Mouse (Mus musculus): ENCODE measurements around the gene Zfp59. TPM values are rescaled to one million over a fixed set of nuclear protein-coding genes. Genes with fewer than 3 reads are reported as not detected.
"Not testable (repeated sequence)": the region's sequence is repeated elsewhere in the genome, so short reads cannot be mapped to it uniquely, and the experiment has no call there.

The Zfp59 gene
- total RNA-seq (2021), result 1 to 10 TPM; 2.6 to 3.6 TPM

DNA sequence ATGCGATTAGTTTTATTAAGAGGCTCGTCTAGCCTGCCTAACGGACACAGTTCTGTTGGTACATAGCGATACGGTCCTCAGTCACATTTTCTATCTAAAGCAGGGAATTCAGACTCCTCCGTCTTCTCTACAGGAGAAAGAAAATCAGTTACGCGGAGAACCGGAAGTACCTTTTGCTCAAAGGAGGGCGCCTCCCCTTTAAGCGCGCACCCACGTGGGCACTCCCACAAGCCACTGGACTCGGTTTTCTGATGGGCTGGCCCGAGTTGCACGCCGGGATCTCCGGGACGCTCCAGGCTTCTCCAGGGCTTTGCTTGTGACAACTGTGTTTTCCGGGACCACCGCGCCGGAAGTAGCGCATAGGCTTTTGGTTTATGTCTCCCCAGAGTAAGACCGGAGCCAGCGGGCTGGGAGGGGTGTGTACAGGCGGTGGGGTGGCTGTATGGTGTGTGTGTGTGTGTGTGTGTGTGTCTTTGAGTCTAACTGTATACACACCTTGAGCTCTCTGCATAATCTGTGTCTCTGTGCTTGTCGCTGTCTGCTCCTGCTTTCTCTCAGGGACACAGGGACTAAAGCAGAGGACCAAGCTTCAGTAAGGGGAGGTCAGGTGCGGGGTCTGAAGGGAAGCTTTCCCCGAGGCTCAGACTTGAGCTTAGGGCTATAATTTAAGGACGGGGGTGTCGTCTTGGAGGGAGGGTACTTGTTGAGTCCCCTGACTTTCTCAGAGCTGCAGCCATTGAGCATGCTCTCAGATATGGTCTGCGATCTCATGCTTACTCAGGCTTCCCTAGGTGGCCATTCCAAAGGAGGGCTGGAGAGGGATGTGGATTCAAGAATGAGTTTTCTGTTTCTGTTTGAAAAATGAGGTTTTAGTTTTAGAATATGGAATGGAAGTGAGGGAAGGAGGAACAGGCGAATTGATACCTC, at the start of gene Zfp59:
Gene Zfp59, plus strand, starts transcription at position 285 of the 927 bp plus-strand sequence.
- intact Hi-C loops (cut with DNase I), result no loop called here
- peak; percentile 90 to 94 for DNase-seq

DNA sequence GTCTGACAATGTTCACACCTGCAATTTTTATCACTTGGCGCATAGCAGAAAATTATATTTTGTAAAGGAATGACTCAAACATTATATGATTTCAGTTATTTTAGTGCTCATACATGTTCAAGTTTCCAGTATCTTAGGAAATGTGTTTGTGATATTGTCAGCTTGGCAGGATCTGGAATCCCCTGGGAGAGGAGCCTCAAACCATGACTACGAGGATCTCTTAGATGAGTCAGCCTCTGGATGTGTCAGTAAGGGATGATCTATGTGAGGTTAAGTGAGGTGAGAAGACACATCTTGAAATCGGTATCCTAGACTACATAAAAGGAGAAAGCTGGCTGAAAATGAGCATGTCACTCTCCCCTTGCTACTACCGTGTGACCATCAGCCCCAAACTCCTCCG, 49.1 kb upstream of the Zfp59 start:
- no peak for DNase-seq
- intact Hi-C loops (cut with DNase I), result no loop called here

DNA sequence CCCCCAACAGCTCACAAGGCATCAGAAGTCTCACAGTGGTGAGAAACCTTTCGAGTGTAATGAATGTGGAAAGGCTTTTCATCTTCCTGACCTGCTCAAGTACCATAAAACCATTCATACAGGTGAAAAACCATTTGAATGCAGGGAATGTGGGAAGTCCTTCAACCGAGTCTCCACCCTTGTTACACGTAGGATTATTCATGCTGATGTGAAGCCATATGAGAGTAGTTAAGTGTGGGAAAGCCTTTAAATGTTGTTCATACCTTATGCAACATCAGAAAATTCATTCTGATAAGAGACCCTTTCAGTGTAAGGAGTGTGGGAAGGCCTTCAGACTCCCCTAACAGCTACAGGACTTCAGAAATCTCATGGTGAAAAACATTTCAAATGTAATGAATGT, 44.5 kb upstream of the Zfp59 start:
- DNase-seq; intact Hi-C loops (cut with DNase I): not testable (repeated sequence)

DNA sequence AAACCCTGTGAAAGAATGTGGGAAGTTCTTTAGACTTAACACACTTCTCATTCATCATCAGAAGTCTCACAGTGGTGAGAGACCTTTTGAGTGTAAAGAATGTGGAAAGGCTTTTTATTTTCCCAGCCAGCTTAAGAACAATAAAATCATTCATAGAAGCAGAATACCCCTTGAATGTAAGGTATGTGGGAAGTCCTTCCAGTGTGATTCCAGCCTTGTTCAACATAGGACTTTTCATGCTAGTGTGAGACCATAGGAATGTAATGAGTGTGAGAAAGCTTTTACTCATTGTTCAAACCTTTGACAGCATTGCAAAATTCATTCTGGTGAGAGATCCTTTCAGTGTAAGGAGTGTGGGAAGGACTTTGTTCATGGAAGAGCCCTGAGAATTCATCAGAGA, 43.8 kb upstream of the Zfp59 start:
- intact Hi-C loops (cut with DNase I), result no loop called here
- no peak for DNase-seq

DNA sequence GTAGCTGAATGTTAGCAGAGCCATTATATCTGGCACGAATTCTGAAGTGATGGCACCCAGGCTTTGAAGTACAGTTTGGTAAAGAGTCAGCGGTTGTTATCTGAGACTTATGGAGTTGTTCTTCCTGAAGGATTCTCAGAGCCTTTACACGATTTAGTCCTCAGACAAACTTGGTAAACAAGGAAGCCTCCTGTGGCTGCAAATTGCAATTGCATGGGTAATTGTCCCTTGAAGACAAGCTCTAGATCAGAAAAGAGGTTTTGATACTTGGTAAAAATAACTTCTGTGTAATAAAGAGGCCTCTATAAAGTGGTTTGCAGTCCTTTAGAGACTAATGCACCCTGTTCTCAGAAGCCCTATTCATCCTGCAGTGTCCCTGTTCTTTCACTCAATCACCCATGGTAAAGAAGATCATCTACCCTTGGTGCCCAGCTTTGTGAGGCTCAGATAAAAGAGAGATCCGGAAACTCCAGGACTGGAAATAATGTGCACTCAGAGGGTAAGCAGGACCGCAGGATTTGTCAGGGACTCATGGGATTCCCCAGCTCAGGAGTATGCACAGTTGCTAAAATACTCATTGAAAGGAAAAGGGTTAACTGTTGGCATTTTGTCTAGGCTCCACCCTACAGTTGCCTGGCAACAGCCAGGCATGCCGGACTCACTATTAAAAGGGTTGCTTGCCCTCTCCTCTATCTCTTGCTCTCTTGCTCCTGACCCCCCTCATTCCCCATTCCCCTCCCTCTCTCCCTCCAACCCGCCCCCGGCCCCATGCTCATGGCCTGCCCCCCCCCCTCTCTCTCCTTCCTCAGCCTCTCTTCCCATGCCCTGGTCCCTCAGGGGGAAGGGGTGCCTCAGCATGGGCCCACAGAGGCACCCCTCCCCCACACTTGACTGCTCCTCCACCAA, 40.2 kb upstream of the Zfp59 start:
- no peak for DNase-seq
- intact Hi-C loops (cut with DNase I), result no loop called here

DNA sequence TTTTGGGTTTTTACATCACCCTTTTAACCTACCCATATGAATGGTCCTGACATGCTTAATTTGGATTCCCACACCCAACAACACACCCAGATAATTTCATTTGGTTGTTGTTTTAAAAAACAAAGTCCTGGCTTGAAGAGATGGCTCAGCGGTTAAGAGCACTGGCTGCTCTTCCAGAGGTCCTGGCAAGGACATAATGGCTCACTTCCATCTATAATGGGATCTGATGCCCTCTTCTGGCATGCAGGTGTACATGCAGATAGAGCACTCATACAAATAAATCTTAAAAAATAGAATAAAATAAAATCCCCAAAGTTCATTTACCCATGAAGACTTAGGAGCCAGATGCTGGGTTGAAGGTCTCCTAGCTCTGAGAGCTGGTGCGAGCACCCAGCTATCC, 37.3 kb upstream of the Zfp59 start:
- DNase-seq, result peak; percentile 4
- intact Hi-C loops (cut with DNase I), result no loop called here

DNA sequence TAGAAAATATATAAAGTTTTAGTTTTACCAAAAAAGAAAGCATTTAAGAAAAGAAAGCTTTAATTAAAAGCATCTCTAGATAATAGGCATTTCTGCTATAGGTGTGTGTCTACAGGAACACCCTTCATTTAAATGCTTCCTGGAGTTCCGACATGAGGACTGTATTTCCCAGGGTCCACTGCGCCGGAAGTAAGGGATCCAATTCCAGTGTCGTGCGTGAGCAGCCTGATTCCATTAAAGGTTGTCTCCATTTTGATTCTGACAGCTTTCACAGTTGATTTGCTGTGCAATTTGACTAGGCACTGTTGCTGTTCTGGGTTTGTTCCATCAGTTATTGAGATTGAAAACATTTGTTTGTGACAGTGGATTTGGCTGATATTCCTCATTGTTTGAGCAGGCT, 35.4 kb upstream of the Zfp59 start:
- intact Hi-C loops (cut with DNase I), result no loop called here
- no peak for DNase-seq

DNA sequence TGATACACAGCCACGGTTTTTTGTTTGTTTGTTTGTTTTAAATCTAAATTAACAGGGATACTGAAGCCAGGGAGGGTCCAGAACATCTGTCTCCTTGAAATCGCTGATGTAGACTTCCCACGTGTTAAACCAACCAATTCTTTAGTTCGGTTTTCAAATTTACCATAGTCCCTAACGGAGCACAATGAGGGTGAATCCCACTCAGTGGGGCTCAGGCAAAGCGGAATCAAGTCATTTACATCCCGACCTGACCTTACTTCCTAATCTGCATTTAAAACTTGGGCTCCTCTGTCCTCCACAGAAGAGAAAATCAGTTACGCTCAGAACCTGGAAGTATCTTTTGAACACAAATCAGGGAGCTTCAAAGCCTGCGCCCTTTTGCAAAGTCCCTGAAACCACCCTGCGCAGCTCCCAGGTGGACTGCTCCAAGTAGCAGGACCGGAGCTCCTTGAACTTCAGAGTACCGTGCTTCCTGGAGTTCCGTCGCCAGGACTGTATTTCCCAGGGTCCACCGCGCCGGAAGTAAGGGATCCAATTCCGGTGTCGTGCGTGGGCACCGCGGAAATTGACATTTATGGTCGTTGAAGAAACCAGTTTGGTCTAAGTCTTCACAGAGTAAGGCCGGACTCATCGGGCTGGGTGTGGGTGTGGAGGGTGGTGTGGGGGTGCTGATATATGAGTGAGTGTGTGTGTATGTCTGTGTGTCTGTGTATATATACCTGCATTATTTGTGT, 33.9 kb upstream of the Zfp59 start:
- peak; percentile 86 to 88 for DNase-seq
- intact Hi-C loops (cut with DNase I), result loop anchor here (1.0 kb wide), 1 partner anchor 72 kb away; no protein-coding TSS in a partner anchor

DNA sequence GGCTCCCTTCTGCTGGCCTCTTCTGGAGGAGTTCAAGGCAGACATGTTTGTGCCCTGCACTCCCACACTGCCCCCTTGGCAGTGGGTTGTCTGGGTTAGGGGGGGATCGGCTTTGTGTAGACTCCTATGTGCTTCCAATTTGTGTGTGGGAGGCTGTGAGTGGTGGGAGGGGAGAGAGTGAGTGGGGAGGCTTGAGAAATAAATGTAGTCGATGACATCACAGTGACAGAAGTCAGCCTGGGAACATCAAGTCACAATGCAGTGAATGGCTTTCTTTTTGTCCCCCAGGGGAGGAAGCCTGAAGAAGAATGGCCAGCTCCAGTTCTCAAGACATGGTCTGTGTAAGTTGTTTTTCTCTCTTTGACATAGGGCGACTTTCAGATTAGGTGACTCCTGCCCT, 31.5 kb upstream of the Zfp59 start, which contains the start of gene Zfp626:
Gene Zfp626, plus strand, starts transcription at position 301 of the 400 bp plus-strand sequence.
- not testable (repeated sequence) for DNase-seq

DNA sequence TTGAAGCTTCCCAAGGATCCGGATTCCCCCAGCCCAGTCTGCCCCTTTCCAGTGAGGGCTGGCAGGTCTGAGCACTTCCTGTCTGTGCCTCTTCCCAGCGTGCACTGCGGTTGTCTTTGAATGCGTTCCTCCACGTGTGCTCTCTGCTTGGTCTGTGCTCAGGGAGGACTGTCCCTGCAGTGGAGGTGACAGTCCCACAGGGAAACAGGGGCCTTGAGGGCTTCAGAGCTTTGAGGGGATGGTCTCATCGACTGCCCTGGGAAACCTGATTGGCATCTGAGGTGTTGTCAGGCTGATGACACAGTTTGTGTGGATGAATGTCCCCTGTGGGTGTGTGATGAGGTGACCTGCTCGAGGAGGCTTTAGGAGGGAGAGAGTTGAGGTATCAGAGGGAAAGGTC, 31.1 kb upstream of the Zfp59 start:
- DNase-seq; intact Hi-C loops (cut with DNase I): not testable (repeated sequence)

More for the DNA sequence above, 31.5 kb upstream of the Zfp59 start, which contains the start of gene Zfp626:
- intact Hi-C loops (cut with DNase I), result not testable (repeated sequence)

DNA sequence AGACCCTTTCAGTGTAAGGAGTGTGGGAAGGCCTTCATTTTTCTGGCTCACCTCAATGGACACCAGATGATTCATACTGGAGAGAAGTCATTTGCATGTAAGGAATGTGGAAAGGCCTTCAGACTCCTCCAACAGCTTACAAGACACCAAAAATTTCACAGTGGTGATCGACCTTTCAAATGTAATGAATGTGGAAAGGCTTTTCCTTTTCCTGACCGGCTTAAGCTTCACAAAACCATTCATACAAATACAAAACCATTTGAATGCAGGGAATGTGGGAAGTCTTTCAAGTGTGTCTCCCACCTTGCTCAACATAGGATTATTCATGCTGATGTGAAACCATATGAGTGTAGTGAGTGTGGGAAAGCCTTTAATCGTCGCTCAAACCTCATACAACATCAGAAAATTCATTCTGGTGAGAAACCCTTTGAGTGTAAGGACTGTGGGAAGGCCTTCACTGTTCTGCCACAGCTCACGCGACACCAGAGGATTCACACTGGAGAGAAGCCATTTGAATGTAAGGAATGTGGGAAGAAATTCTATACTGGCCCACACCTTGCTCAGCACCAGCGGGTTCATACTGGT, 19.8 kb upstream of the Zfp59 start:
- no peak for DNase-seq
- intact Hi-C loops (cut with DNase I), result no loop called here

DNA sequence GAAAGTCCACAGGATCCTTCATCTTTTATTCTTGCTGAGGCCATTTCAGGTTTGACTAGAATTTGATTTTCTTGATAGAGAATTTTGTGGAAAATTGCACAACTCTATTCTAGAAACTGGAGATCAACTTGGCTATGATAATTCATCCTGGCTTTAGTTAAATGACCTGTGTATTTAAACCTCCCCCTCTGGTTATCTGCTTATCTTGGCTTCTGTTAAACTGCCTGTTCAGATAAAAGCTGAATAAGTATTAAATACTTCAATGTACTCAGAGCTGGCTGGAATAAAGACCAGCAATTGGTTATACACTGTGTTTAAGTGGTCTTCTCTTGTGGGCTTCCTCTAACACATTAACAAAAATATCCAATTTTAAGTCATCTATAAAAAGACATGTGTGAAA, 15.8 kb upstream of the Zfp59 start:
- intact Hi-C loops (cut with DNase I), result no loop called here
- DNase-seq, result no peak

DNA sequence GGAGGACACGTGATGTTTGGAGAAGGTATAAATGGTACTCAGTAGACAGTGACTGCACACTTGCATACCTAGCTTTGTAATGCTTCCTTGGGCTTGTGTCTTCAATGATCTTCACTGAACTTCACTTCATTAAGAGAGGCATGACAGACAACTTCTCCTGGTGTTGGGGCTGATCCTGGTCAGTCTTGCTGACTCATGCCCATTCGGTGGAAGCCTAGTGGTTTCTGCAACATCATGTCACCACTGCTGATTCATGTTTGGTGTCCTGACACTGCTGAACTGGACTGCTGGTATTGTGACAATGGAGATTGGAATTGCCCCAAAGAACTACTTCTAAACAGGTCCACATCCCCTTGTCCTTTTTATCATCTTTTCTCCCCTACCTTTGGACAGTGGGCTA, 4.3 kb upstream of the Zfp59 start:
- intact Hi-C loops (cut with DNase I), result no loop called here
- DNase-seq, result no peak

DNA sequence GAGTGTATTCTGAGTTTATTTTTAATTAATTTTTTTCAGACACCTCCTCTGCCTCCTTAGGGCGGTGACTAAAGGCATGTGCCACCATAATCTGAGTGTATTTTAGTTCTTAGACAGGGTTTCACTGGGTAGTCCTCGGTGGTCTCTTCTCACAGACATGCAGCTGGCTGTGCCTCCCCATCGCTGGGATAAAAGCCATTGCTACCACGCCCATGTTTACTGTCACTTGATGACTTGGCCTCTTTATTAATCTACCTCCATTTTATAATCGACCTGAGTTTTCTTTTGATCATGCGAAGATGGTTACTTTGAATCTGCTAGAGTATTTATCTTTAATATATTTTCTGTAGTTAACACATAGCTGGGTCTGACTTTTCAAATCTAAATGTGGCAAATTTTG, 511 bp upstream of the Zfp59 start:
- intact Hi-C loops (cut with DNase I), result no loop called here
- peak in 1 of 2 experiments; percentile 23 for DNase-seq

DNA sequence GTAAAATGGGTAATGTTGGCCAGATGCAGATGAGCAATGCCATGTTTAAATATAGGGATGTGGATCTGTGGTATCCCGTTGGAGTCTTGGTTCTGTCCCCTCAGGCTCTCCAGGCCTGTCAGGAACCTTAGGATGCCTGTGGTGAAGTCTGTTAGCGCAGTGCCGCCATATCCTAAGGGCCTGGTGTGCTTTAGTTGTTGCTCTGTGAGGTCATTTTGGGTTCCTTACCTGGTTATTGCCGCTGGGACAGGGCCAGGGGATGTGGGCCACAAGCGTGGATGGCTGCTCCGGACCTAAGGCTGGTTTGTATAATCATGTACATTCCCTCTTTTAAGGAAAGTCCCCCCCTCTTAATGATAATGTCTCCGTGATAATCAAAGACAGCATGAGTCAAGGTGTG, 1.2 kb downstream of the Zfp59 start:
- intact Hi-C loops (cut with DNase I), result no loop called here

DNA sequence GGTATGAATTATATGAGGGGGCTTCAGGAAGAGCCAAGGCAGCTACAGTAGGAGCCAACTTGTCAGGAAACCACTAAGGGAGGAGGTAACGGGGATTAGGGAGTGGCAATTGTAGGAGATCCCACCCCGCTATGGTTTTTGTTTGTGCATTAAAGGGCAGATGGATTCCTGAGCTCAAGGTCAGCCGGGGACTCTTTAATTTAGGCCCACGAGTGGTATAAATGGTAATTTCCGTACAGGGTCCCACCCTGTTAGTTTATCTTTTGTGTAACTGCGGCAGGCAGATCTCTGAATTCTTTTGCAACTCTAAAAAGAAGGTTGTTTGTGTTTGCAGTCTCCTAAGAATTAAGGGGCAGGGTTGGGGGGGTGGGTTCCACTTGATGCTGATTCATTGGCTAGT, 1.7 kb downstream of the Zfp59 start:
- intact Hi-C loops (cut with DNase I), result no loop called here
- no peak for DNase-seq

More for the DNA sequence above, 1.2 kb downstream of the Zfp59 start:
- DNase-seq, result no peak

DNA sequence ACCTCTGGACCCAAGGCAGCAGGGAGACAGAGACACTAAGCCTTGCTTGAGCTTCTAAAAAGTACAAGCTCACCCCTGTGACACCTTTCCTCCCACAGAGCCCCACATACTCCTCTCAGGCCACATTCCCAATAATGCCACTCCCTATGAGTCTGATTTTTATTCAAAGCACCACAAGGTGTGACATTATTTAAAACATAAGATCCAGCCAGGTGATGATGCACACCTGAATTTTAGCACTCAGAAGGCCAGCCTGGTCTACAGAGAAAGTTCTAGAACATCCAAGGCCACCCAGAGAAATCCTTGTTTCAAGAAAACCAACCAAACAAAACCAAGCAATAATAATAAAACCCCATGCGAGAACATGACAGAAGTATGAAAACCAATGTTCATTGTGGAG, 18.8 kb downstream of the Zfp59 start, which contains the start of gene Zfp607a:
Gene Zfp607a, plus strand, starts transcription at position 301 of the 400 bp plus-strand sequence.
- no peak for DNase-seq
- intact Hi-C loops (cut with DNase I), result loop anchor here (5.0 kb wide), 1 partner anchor 70 kb away; the partner anchor contains the start of gene Zfp974

DNA sequence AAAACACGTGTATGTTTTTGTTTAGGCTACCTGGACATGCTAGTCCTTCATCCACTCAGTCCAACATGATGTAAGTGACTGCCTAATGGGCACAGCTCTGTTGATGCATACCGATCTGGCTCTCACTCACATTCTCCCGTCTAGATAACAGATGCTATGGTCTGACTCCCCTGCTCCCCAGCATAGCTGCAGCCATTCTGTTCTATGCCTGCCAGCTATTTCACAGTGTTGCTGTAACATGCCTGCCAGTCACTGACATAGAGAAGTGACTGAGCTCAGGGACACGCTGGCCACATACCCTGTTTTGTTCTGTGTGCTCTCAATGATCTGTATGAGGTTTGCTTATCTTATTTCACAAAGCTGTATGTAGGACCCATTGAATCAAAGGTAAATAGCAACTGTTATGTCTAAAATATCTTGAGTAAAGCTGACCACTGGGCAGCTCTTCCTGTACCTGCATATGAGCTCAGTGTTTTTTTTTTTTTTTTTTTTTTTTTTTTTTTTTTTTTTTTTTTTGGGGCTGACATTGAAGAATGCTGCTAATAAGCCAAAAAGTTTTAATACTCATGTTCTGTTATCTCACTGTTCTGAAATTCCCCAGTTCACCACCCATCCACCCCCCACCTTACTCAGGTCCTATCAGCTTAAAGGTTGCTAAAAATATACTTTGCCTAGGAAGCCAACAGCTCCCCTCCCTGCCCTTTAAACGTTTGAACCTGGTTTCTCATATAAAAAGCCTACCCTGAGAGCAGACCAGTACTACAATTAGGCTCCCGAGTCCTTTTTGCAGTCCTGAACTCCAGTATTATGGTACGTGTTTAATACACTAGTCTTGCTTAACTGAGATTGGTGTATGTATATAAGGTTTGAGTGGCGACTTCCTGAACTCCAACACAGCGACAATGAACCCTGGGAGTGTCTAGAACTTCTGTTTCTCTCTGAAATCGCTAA, 21.2 kb downstream of the Zfp59 start:
- intact Hi-C loops (cut with DNase I), result loop anchor here (5.0 kb wide), 1 partner anchor 68 kb away; the partner anchor contains the start of gene Zfp974
- peak; percentile 37 to 45 for DNase-seq

Measured in heart, postnatal 10 days (tissue).